33 mouse cellular contexts compared by ENCODE assay signal in genomic region chr14:31686231-31686630, GRCm38 (mm10). TPM values are rescaled to one million over a fixed set of nuclear protein-coding genes. Genes with fewer than 3 reads are reported as not detected.
"Had no signal": no experiment of that assay in that cellular context is flagged by ENCODE, and none has a peak within 500 bp of the region (broad histone marks: within the 10 kb centered on the region; RNA-seq: fewer than 3 reads in every experiment).

No protein-coding gene starts in this region.

- H3K27ac ChIP-seq: heart, embryonic 10.5 days; hindbrain, embryonic 13.5 days; hindbrain, embryonic 15.5 days; hindbrain, postnatal 0 days; kidney, embryonic 15.5 days; kidney, postnatal 0 days; limb, embryonic 13.5 days; limb, embryonic 15.5 days had no signal

- H3K36me3 ChIP-seq: heart, embryonic 10.5 days; heart, embryonic 12.5 days; hindbrain, embryonic 13.5 days; hindbrain, embryonic 15.5 days; kidney, embryonic 15.5 days; limb, embryonic 13.5 days; limb, embryonic 15.5 days had no signal

- H3K9me3 ChIP-seq: heart, embryonic 10.5 days; heart, embryonic 12.5 days; hindbrain, embryonic 13.5 days; hindbrain, embryonic 15.5 days; kidney, embryonic 15.5 days; limb, embryonic 13.5 days; limb, embryonic 15.5 days had no signal

- ATAC-seq: hindbrain, postnatal 0 days; intestine, embryonic 16.5 days had no signal

- H3K4me1 ChIP-seq: hindbrain, embryonic 13.5 days; hindbrain, embryonic 15.5 days had no signal

- H3K4me3 ChIP-seq: heart, embryonic 10.5 days; heart, embryonic 12.5 days; hindbrain, embryonic 13.5 days; hindbrain, embryonic 15.5 days; kidney, embryonic 15.5 days; limb, embryonic 13.5 days; limb, embryonic 15.5 days had no signal

- DNase-seq: gastrocnemius, postnatal 14 days; gastrocnemius, postnatal 36 days; heart, adult 18-20 months; heart, postnatal 10 days; heart, postnatal 36 days; kidney, adult 11 months; kidney, adult 2 months; kidney, adult 9 months; kidney, postnatal 14 days; kidney, postnatal 36 days; layer of hippocampus, adult 9-11 months; layer of hippocampus, postnatal 36 days; left cerebral cortex, postnatal 4 days had no signal

- H3K27me3 ChIP-seq: heart, embryonic 12.5 days; hindbrain, embryonic 13.5 days; hindbrain, embryonic 15.5 days; kidney, embryonic 15.5 days; limb, embryonic 13.5 days; limb, embryonic 15.5 days had no signal

RNA-seq across cellular contexts. Expression of gene Gm49387, which starts 45.6 kb away (rescaled TPM):
- total RNA-seq: gastrocnemius, adult 18-20 months; gastrocnemius, adult 8-10 months; gastrocnemius, postnatal 14 days; hematopoietic stem cell, adult 5-6 weeks; hindbrain, postnatal 0 days; layer of hippocampus, adult 18-20 months; layer of hippocampus, adult 8-10 months; layer of hippocampus, postnatal 14 days; layer of hippocampus, postnatal 36 days; left cerebral cortex, adult 8-10 months; left cerebral cortex, postnatal 4 days; liver, adult 2 months had no signal
- polyA plus RNA-seq: gonadal fat pad, adult 2 months; hindbrain, embryonic 15.5 days; hindbrain, postnatal 0 days; kidney, adult 2 months; kidney, postnatal 0 days; large intestine, adult 2 months had no signal
